8 mouse cellular contexts compared by ENCODE assay signal in genomic region chr10:42761901-42762669, GRCm38 (mm10). TPM values are rescaled to one million over a fixed set of nuclear protein-coding genes. Genes with fewer than 3 reads are reported as not detected.
DNase-seq lines count a peak whose midpoint lies in the region; ATAC-seq lines count a peak whose summit lies in the region.

No protein-coding gene starts in this region.

- H3K9ac ChIP-seq in intestine, embryonic 14.5 days (ENCODE audit: low read length): peak overlapping the region; percentile 98
- peak overlapping the region; percentile 77 for H3K9ac ChIP-seq in midbrain, embryonic 15.5 days
- peak overlapping the region; percentile 92 for H3K9ac ChIP-seq in stomach, embryonic 15.5 days

- DNase-seq in ovary, postnatal 14 days (ENCODE audit: low spot score): peak; percentile 9
- no peak for DNase-seq in ovary, postnatal 10 days (ENCODE audit: low spot score)
- DNase-seq in gastrocnemius, postnatal 4 days (ENCODE audit: low spot score in 2 of 2): peak; percentile 23 to 59
- DNase-seq in intestine, embryonic 14.5 days (ENCODE audit: low spot score): peak; percentile 80
- DNase-seq in liver: peak; percentile 40

- H3K27me3 ChIP-seq in intestine, embryonic 14.5 days (replicated peaks; ENCODE audit: control insufficient read depth, insufficient read depth, low read length): no peaks in the 10 kb centered on the region
- H3K27me3 ChIP-seq in midbrain, embryonic 15.5 days (replicated peaks): no peaks in the 10 kb centered on the region
- no peaks in the 10 kb centered on the region for H3K27me3 ChIP-seq in stomach, embryonic 15.5 days (replicated peaks)

- under 1% methylated on average over 64 of the region's 66 CpGs for WGBS in intestine, embryonic 14.5 days
- WGBS in midbrain, embryonic 15.5 days: under 1% methylated on average over 66 of the region's 66 CpGs
- under 1% methylated on average over 66 of the region's 66 CpGs for WGBS in stomach, embryonic 15.5 days

- peak overlapping the region; percentile 92 for H3K27ac ChIP-seq in intestine, embryonic 14.5 days (ENCODE audit: low read depth)
- peak overlapping the region; percentile 94 for H3K27ac ChIP-seq in midbrain, embryonic 15.5 days
- H3K27ac ChIP-seq in stomach, embryonic 15.5 days: peak overlapping the region; percentile 86

- H3K9me3 ChIP-seq in intestine, embryonic 14.5 days (ENCODE audit: control insufficient read depth, low read length): no peaks in the 10 kb centered on the region
- no peaks in the 10 kb centered on the region for H3K9me3 ChIP-seq in midbrain, embryonic 15.5 days
- H3K9me3 ChIP-seq in stomach, embryonic 15.5 days: no peaks in the 10 kb centered on the region

- peak overlapping the region; percentile 89 for H3K4me2 ChIP-seq in intestine, embryonic 14.5 days (ENCODE audit: low read length)
- peak overlapping the region; percentile 85 for H3K4me2 ChIP-seq in midbrain, embryonic 15.5 days
- H3K4me2 ChIP-seq in stomach, embryonic 15.5 days: peak overlapping the region; percentile 59

- ATAC-seq in common myeloid progenitor, adult 5-6 weeks (replicated peaks; ENCODE audit: low read depth, poor library complexity, severe bottlenecking): peak; percentile 36
- peak; percentile 73 for ATAC-seq in intestine, embryonic 14.5 days (replicated peaks; ENCODE audit: low FRiP score, low TSS enrichment, low read depth)
- peak; percentile 67 for ATAC-seq in midbrain, embryonic 15.5 days (replicated peaks)
- peak; percentile 74 for ATAC-seq in stomach, embryonic 15.5 days (ENCODE audit: insufficient read depth, low FRiP score, low read depth)

- peaks cover 23% of the 10 kb centered on the region for H3K4me1 ChIP-seq in intestine, embryonic 14.5 days (replicated peaks; ENCODE audit: control insufficient read depth, insufficient read depth, low read length)
- peaks cover 31% of the 10 kb centered on the region for H3K4me1 ChIP-seq in midbrain, embryonic 15.5 days
- H3K4me1 ChIP-seq in stomach, embryonic 15.5 days: peaks cover 12% of the 10 kb centered on the region; the same call in 1 of the 2 replicates

- no peaks in the 10 kb centered on the region for H3K36me3 ChIP-seq in intestine, embryonic 14.5 days (ENCODE audit: control insufficient read depth, insufficient read depth, low read length)
- H3K36me3 ChIP-seq in midbrain, embryonic 15.5 days (replicated peaks): no peaks in the 10 kb centered on the region
- no peaks in the 10 kb centered on the region for H3K36me3 ChIP-seq in stomach, embryonic 15.5 days

- peak overlapping the region; percentile 93 for H3K4me3 ChIP-seq in intestine, embryonic 14.5 days (ENCODE audit: low read depth, low read length)
- peak overlapping the region; percentile 53 for H3K4me3 ChIP-seq in midbrain, embryonic 15.5 days
- peak overlapping the region; percentile 96 for H3K4me3 ChIP-seq in stomach, embryonic 15.5 days (replicated peaks)

RNA-seq across cellular contexts. Expression of gene Sec63, which starts 0.8 kb away (rescaled TPM):
- 37.6 and 58.7 TPM in 2 replicates for total RNA-seq in common myeloid progenitor, adult 5-6 weeks (2017)
- total RNA-seq in gastrocnemius, postnatal 4 days (2021): 10 to 100 TPM; 36.9 to 40.5 TPM
- polyA plus RNA-seq in intestine, embryonic 14.5 days (2014; fragmentation: Nextera tagmentation; extraction: Ambion mirVana): 24.1 and 29.4 TPM in 2 replicates
- 19.5 and 20.8 TPM in 2 replicates for polyA plus RNA-seq in midbrain, embryonic 15.5 days (2015; fragmentation: Nextera tagmentation; extraction: Ambion mirVana)
- 24.3 and 27.3 TPM in 2 replicates for polyA plus RNA-seq in stomach, embryonic 15.5 days (2015; fragmentation: Nextera tagmentation; extraction: Ambion mirVana)
